8 mouse cellular contexts compared by ENCODE assay signal in the genomic region with DNA sequence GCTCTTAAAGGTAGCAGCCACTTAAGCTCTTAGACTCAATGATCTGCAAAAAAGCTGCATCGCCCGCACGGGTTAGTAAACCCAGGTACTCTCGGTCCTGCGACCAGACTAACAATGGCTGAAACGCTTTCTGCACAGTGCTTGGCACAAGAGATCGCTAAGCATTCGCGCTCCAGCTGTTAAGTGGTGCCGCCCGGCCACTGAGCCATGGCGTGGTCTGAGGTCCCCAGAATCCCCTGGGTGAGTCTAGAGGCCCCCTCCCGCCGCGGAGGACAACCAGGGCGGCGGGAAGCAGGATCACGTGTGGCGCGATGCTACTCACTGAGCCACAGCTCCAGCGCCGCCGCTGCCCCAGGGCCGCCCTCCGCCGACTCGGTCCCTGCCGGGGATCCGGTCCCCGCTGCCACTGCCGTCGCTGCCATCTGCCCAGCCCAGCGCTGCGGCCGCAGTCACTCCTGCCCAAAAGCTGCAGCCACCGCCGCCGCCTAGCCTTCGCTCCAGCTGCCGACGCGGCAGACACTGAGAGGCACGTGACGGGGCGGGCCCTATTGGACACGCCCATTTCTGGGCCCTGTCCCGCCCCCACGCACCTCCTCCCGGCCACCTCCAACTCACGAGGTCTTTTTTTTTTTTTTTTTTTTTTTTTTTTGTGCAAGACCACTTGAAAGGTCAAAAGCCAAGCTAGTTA. TPM values are rescaled to one million over a fixed set of nuclear protein-coding genes. Genes with fewer than 3 reads are reported as not detected.
DNase-seq lines count a peak whose midpoint lies in the region; ATAC-seq lines count a peak whose summit lies in the region.

Gene Gga2 (minus strand): TSS at position 556 of the 688 bp plus-strand sequence.

- H3K4me1 ChIP-seq in hindbrain, embryonic 12.5 days: peaks cover 28% of the 10 kb centered on the region

- under 1% methylated on average over 48 of the region's 50 CpGs for WGBS in hindbrain, embryonic 12.5 days

- peak; percentile 88 for DNase-seq in Muller cell, postnatal 12 days (ENCODE audit: inconsistent ontology term)
- peak; percentile 89 for DNase-seq in cerebellum, adult 9-11 months
- peak; percentile 83 to 87 for DNase-seq in frontal cortex, postnatal 10 days (ENCODE audit: low spot score in 2 of 2)
- DNase-seq in layer of hippocampus, postnatal 25 days (ENCODE audit: extremely low spot score in 1 of 2, low spot score in 1 of 2): peak; percentile 71 to 74
- peak; percentile 90 for DNase-seq in lung, postnatal 25 days (ENCODE audit: low spot score)
- peak; percentile 92 for DNase-seq in retina, embryonic 14.5 days (ENCODE audit: low spot score)
- DNase-seq in thymus, postnatal 4 days: peak; percentile 91

- ATAC-seq in hindbrain, embryonic 12.5 days (ENCODE audit: low FRiP score): peak; percentile 86

- H3K9ac ChIP-seq in hindbrain, embryonic 12.5 days: peak within 1 kb of the TSS; percentile 88

- no peaks in the 10 kb centered on the region for H3K36me3 ChIP-seq in hindbrain, embryonic 12.5 days

- H3K27me3 ChIP-seq in hindbrain, embryonic 12.5 days: no peaks in the 10 kb centered on the region

- no peaks in the 10 kb centered on the region for H3K9me3 ChIP-seq in hindbrain, embryonic 12.5 days (replicated peaks)

- H3K27ac ChIP-seq in hindbrain, embryonic 12.5 days: peak within 1 kb of the TSS; percentile 89

- H3K4me3 ChIP-seq in hindbrain, embryonic 12.5 days: peak within 1 kb of the TSS; percentile 84

- H3K4me2 ChIP-seq in hindbrain, embryonic 12.5 days (replicated peaks): peak within 1 kb of the TSS; percentile 55

RNA-seq across cellular contexts. Expression of gene Gga2, which starts in this region (rescaled TPM):
- polyA plus RNA-seq in hindbrain, embryonic 12.5 days (2016; fragmentation: Nextera tagmentation; extraction: Ambion mirVana): 81.6 and 87.7 TPM in 2 replicates
- 10 to 100 TPM; 26.2 to 30.5 TPM for total RNA-seq in layer of hippocampus, postnatal 25 days (2021)

Comparison
In these comparisons a context has a peak if more than half of its experiments do, and no peak if none do; other contexts are left out.
1. Peak in every context shown above with its lines: DNase-seq, ATAC-seq, H3K4me3 ChIP-seq and H3K27ac ChIP-seq.